Mouse (Mus musculus) spleen, adult 2 months (tissue): ENCODE measurements around the gene Ankrd1. TPM values are rescaled to one million over a fixed set of nuclear protein-coding genes. Genes with fewer than 3 reads are reported as not detected.

Experiments
- DNase-seq, 2 experiments: peaks; one replicate each; pipeline versions ENCODE4 v3.0.0 to v3.0.0-alpha.2; 2012 to 2021; ENCODE audit warnings: low spot score in 2 of 2, low read depth in 1 of 2
- H3K27ac ChIP-seq: fragments of 200-500 bp; 2 replicates; pipeline ENCODE4 v1.5.1; 2012; ENCODE audit warnings: low read length, inconsistent platforms; ENCODE audit not compliant: insufficient read depth
- H3K27me3 ChIP-seq: fragments of 200-500 bp; 2 replicates; pipeline ENCODE4 v1.6.1; 2012; ENCODE audit warnings: mild to moderate bottlenecking, moderate library complexity, low read length, inconsistent platforms; ENCODE audit not compliant: control insufficient read depth, insufficient read depth
- H3K36me3 ChIP-seq: fragments of 200-500 bp; 2 replicates; pipeline ENCODE4 v1.6.1; 2012; ENCODE audit warnings: mild to moderate bottlenecking, low read length, inconsistent platforms; ENCODE audit not compliant: control insufficient read depth, insufficient read depth
- H3K4me1 ChIP-seq: fragments of 200-500 bp; 2 replicates; pipeline ENCODE4 v1.6.1; 2011; ENCODE audit warnings: inconsistent platforms; ENCODE audit not compliant: control insufficient read depth, insufficient read depth, insufficient read length
- H3K4me3 ChIP-seq: fragments of 200-500 bp; 2 replicates; pipeline ENCODE4 v1.5.1; 2011; ENCODE audit warnings: mild to moderate bottlenecking, inconsistent platforms; ENCODE audit not compliant: insufficient read depth, insufficient read length; ENCODE audit errors: extremely low read depth
- CTCF ChIP-seq: fragments of 200-500 bp; IDR thresholded peaks from 2 replicates; pipeline ENCODE4 v1.5.1; 2011; ENCODE audit warnings: mild to moderate bottlenecking, inconsistent platforms; ENCODE audit not compliant: insufficient read depth, insufficient read length, insufficient replicate concordance; ENCODE audit errors: extremely low read depth
- POLR2A ChIP-seq: fragments of 200-500 bp; IDR thresholded peaks from 2 replicates; pipeline ENCODE4 v1.6.1; 2011; ENCODE audit warnings: low read depth, low read length, inconsistent platforms
- WGBS: fragments of 180-500 bp; shearing (Covaris S2); methylation state at CpG from one replicate; pipeline ENCODE4 v1.1.7; 2018; 5-methylcytosine and 5-hydroxymethylcytosine counted together
- polyA plus RNA-seq: library from polyadenylated mRNA; depleted of rRNA; stranded (reverse); fragments of >200 nt; gene quantifications from 2 replicates; pipeline ENCODE4 v1.2.3, GENCODE M21; 2012; rRNA removed

The Ankrd1 gene
- polyA plus RNA-seq, 1 experiment, result 0.13 TPM

DNA sequence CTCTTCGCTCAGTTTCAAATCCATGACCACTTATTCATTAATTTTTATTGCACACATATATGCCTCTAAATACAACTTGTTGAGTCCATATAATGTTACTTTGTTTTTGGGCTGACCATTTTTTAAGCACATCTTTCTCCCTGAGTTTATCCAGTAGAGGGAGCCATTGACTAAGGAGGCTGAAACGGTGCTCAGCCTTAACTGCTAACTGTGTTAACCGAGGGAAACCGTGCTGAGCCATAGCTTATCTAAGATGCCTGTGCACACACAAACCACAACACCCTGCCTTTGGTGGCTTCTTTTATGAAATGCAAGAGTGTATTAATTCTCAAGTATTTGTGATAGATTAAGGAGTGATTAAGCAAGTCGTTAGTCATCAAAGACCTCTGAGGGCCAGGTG lies 29.1 kb downstream of the Ankrd1 start:
- 36% methylated on average over 5 of the region's 5 CpGs for WGBS
- TF ChIP-seq CTCF (no peak), POLR2A (no peak)
- no peaks in the 10 kb centered on the region for H3K4me1 ChIP-seq
- DNase-seq, result no peak
- H3K27ac ChIP-seq, result no peak overlapping the region
- H3K4me3 ChIP-seq, result no peak overlapping the region
- H3K27me3 ChIP-seq, result no peaks in the 10 kb centered on the region
- H3K36me3 ChIP-seq, result peaks cover 21% of the 10 kb centered on the region

DNA sequence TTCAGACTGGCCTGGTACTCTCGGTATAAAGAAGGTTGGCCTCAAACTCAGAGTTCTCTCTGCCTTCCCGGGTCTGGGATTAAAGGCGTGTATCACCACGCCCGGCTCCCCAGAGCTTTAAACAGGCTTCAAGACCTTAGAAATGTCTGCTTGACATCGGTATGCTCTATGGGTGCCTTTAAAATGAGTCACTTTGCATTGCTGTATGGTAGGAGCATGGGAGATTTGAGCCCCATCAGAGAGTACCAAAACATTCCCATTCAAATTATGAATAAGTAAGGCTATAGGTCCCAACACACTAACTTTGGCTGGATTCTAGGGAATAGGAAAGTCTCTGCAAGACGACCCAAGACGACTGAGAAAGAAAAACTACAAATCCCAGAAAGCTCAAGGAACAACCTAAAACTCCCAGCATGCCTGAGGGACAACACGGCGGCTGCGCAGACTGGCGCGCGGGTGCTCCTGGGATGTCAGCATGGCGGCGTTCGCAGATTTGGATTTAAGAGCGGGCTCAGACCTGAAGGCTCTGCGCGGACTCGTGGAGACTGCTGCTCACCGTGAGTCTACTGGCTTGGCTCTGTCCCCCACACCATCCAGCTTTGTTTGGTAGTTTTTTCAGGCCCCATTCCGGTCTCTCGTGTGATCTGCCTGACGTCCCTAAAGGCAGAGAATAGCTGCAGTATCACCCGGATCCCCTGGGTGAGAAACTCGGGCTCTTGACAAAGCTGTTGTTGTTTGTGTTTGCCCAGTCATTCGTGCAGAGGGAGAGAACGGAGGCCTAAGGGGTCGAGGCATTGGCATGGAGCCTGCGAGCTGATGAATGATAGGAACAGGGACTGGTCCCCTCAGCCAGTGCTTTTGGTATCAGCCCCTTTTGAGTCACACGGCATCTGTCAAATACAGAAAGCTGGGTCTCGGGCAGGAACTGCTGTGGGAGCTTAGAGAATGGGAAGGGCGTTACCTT lies 36.4 kb downstream of the Ankrd1 start, which contains the start of gene Rpp30:
TSS of gene Rpp30 (plus strand) at position 455 of the 964 bp plus-strand sequence.
- no peak within 1 kb of the TSS for H3K27ac ChIP-seq
- H3K36me3 ChIP-seq, result peaks cover 4% of the 10 kb centered on the region; the same call in 1 of the 2 replicates
- 2% methylated on average over 34 of the region's 34 CpGs for WGBS
- DNase-seq, result peak; percentile 69 to 81
- peaks cover 4% of the 10 kb centered on the region; the same call in 1 of the 2 replicates for H3K4me1 ChIP-seq
- H3K27me3 ChIP-seq, result no peaks in the 10 kb centered on the region
- TF ChIP-seq CTCF, result no peak
- TF ChIP-seq POLR2A, result 0 out of 2 replicates have a peak, but pooled peaks have one; percentile 24
- peak within 1 kb of the TSS; percentile 85 for H3K4me3 ChIP-seq

DNA sequence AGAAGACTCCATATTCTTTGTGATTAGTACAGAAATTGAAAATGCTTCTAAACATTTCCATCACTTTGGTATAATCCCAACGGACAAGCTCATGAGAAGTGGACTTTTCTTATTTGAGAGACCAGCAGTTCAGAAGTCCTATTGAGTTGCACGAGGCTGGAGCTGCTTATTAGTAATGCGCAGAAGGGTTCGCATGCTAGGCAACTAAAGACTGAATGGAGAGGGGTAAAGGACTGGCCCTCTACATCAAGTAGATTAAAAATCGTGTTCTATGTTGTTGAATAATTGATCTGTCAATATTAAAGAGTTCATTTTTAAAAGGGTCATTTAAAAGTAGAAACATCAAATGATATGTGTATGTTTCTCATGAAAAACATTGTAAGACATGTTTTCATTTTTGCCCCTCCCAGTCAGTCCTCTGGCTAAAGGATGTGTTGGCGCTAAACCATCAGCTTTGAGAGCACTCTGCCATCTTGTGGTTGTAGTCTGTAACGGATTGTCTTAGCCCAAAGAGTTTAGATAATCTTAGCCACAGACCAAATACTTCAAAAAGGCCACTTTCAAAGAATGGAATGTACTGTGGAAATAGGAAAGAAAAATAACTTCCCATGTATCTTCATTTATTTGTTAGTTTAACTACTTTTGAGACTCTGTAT lies 37.2 kb downstream of the Ankrd1 start:
- no peaks in the 10 kb centered on the region for H3K36me3 ChIP-seq
- no peaks in the 10 kb centered on the region for H3K27me3 ChIP-seq
- no peak overlapping the region for H3K4me3 ChIP-seq
- peak; percentile 27 to 52 for DNase-seq
- TF ChIP-seq CTCF (peak; percentile 37; the same call in 1 of the 2 replicates), POLR2A (no peak)
- peaks cover 4% of the 10 kb centered on the region; the same call in 1 of the 2 replicates for H3K4me1 ChIP-seq
- 51% methylated on average over 7 of the region's 7 CpGs for WGBS
- H3K27ac ChIP-seq, result no peak overlapping the region

- WGBS, result 43% methylated on average over 2 of the region's 2 CpGs
- TF ChIP-seq CTCF (no peak), POLR2A (no peak)
- H3K27ac ChIP-seq, result no peak overlapping the region
- H3K36me3 ChIP-seq, result no peaks in the 10 kb centered on the region
- H3K27me3 ChIP-seq, result no peaks in the 10 kb centered on the region; the same call in 1 of the 2 replicates
- H3K4me3 ChIP-seq, result no peak overlapping the region
- H3K4me1 ChIP-seq, result no peaks in the 10 kb centered on the region
- DNase-seq, result no peak
Observed at GRCm38 (mm10) chr19:36062801-36063529, 56.9 kb downstream of the Ankrd1 start.

Other genes with a start within 250 kb of the Ankrd1 start
- gene Htr7, start 62.6 kb downstream of the Ankrd1 start, polyA plus RNA-seq, result 0.75 and 0.79 TPM in 2 replicates
- 1.4 TPM in 2 replicates for gene Rpp30, start 36.4 kb downstream of the Ankrd1 start, polyA plus RNA-seq
- 4.1 and 5.8 TPM in 2 replicates for gene Pcgf5, start 228.2 kb upstream of the Ankrd1 start, polyA plus RNA-seq